Mouse (Mus musculus) heart, postnatal 25 days (tissue): ENCODE data around the gene Hsp90ab1. TPM values are rescaled to one million over a fixed set of nuclear protein-coding genes. Genes with fewer than 3 reads are reported as not detected.

Experiments
- DNase-seq: peaks from one replicate; pipeline ENCODE4 v3.0.0; 2022; ENCODE audit warnings: low spot score
- intact Hi-C: fragments of 180-260 bp; cut with DNase I; formaldehyde crosslinking; loops from one replicate; pipeline ENCODE4 v1.15.1; 2025
- total RNA-seq, 2 experiments: library from RNA; stranded (reverse); gene quantifications; 2 replicates each; pipeline ENCODE4 v1.2.3; 2021

Hsp90ab1 gene
- 1,000 to 10,000 TPM; 1,042 to 1,257 TPM for total RNA-seq

DNA sequence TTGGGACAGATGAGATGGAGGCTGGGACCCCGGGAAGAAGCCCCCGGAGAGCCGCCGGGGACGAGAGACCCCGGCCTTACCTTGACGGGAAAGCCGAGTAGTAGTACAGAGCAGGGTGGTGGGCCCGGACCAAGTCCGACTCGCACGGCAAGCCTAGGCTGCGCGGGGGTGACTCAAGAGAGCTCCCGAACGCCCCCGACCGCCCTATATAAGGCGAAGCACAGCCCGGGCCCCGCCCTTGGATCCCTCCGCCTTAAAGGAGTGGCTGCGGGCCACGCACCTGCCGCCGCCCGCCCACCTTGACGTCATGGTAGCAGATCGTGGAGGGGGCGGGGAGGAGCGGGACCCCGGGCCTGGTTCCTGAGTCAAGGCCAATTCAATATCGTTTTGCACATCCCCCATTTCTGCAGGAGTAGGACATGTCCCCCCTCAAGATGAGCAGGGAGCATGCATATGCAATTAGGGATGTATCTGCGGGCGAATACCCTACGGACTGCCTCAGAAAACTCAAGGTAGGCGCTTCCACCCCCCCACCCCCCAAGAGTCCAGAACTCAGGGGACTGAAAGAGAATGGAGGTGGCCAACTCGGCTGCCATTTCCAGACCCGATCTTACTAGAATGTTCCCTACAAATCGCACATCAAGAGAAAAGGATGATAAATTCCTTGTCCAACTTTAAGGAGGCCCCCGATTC lies at the start of gene Hsp90ab1:
Gene Hsp90ab1 (minus strand): TSS at position 185 of the 693 bp plus-strand sequence.
- peak; percentile 97 for DNase-seq
- intact Hi-C loops, result no loop called here

DNA sequence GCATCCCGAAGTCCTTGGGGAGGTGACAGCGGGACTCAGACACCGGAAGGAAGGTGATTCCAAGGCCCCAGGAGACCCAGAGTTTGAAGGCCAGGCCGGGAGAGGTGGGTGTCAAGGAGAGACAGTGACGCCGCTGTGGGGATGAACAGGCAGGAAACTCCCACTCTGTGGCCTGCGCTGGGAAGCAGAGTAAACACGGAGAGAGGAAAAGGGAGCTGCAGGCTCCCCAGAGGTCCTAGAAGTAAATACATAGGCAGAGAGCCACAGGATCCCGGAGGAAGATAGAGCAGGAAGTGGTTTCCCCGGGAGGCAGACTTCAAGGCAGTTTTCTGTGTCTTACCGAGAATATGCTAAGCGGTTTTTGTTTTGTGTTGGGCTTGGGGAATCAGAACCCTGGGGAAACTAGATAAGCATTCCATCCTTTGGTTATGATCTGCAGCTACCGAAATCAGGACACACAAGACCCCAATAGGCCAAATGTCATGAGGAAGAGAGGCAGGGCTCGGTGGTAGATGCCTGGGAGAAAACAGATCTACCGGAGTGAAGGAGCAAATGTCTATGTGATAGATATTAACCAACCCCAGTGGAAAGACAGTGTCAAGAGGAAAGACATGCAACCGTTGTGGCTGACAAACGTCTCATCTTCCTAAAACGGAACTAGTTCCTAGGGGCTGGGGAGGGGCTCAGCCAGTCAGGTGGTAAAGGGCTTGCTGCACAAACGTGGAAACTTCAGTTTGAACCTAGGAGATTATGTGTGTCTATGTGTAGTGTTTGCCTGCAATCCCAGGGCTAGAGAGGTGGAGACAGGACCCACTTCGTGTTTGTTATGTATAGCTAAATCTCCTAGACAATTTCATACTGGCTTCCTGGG lies 46.5 kb upstream of the Hsp90ab1 start:
- DNase-seq, result no peak
- intact Hi-C loops, result no loop called here

DNA sequence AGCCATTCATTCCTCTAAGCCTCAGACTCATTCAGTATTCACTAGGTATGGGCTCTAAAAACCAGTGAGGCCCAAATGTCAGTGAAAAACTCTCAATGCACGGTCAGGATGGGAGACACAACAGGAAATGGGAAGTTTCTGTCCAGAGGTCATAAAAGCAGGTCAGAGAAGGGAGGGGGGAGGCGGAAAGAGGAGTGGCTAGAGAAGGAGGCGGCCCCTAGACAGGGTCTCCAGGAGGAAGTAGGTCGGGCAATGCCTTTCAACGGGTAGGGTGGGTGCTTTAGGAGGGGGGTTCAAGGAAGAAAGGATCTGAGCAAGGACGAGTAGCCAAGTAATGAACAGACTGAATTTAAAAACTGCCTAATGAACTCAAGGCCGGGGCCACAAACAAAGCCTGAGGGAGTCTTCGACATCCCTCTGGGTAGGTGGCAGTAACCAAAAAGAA lies 45.9 kb upstream of the Hsp90ab1 start:
- intact Hi-C loops, result no loop called here
- DNase-seq, result peak; percentile 46

DNA sequence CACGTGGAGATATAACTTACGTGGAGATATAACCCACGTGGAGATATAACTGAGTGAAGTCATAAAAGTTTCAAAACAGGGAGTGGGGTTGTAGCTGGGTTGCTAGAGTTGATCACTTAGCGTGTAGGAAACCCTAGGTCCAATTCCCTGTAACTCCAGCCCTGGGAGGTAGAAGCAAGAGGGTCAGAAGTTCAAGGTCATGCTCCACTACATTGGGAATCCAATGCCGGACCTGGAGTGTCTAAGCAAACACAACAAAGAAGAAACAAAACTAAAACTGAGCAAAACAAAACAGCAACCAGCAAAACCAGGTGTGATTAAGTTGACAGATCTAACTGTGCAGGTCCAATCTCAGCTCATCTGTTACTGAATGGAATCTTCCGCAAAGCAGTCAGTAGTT lies 44.6 kb upstream of the Hsp90ab1 start:
- no peak for DNase-seq
- intact Hi-C loops, result no loop called here

DNA sequence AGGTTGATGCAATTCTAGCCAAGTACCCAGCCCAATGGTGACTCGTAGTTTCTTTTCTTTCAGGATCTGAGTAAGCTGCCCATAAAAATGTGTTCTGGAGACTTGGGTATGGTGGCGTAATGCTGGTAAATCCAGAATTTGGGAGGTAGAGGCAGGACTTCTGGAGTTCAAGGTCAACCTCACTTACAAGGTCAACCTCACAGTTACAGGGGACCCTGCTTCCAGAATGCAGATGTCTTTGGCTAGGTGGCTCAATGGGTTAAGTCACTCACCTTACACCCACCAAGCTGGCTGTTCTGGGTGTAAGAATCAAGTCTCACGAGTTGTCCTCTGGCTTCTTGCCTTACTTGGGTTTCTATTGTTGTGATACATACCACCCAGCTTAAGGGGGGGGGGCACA lies 43.6 kb upstream of the Hsp90ab1 start:
- intact Hi-C loops, result no loop called here
- DNase-seq, result no peak

DNA sequence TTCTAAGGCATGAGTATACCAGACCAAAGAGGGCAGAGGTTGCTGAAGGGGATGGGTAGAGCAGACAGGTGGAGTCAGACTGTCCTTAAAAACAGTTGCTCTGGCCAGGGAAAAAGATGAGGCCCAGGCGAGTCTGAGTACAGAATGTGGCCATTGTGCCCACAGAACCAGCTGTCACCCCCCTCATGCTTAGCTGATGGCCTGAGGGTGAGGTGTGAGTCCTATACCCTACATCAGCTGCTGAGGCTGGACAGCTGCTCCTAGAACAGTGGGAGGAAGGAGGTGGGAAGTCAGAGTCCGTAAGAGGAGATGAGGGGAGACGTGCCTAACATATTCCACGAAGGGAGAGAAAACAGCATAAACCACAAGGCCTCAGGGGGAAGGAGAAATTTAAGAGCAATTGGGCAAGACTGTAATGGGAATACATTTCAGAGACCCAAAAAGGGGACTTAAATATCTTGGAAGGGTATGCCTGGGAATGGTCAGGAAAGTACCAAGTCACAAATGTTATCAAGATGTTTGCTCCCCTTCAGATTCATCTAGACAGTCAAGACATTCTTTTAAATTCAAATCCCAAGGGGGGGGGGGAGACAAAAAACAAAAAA lies 43.1 kb upstream of the Hsp90ab1 start:
- intact Hi-C loops, result no loop called here
- no peak for DNase-seq

DNA sequence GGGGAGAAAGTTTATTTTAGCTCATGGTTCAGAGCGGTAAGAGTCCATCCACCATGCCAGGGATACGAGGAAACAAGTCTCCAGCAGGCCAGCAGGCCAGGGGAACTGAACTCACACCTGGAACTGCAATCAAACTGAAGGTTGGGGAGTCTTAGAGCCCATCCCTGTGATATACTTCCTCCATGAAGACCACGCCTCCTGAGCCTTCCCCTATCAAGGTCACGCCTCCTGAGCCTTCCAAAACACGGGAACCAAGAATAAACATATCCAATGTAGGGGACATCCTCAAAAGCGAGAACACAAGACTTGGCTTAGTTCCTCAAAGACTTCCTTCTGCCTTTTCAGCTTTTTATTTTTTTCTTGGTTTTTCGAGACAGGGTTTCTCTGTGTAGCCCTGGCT lies 39.9 kb upstream of the Hsp90ab1 start:
- DNase-seq, result no peak
- intact Hi-C loops, result no loop called here

DNA sequence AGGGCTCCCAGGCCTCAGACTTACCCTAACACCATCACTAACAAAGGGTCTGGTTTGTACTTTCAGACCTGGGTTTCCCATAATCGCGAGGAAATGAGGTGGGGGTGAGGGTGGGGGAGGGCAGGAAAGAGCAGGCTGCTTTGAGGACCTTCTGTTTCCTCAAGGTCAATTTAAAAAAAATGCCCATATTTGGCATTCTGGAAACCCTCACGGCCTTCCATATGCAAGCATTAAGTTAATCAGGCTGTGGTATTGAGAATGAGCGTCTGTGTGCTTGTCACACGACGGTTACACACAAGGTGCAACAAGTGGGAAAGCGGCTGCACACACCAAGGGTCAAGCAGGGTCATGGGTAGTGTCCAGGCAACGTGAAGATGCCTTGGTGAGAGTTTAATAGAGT lies 38.9 kb upstream of the Hsp90ab1 start:
- DNase-seq, result no peak
- intact Hi-C loops, result no loop called here

DNA sequence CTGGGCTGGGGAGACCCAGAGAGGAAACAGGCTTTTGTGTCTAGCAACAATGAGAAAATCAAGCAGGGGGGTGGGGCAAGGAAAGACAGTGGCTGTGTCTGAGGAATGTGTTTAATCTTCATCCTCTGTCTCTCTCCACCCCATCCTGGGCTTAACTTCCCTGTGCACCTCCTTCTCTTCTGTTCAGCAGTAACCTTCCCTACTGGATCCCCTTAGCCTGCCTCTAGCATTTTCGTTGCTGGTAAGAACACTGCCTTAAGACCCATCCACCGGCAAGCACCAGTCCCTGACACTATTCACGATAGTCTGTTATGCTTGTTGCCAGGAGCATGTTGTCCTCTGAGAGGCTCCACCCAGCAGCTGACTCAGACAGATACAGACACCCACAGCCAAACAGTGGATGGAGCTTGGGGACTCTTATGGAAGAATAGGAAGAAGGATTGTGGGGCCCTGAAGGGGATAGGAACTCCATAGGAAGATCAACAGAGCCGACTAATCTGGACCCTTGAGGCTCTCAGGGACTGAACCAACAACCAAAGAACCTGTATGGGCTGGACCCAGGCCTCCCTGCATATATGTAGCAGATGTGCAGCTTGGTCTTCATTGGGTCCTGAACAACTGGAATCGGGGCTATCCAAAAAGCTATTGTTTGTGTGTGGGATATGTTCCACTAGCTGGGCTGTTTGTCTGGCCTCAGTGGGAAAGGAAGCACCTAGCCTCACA lies 37.2 kb upstream of the Hsp90ab1 start:
- intact Hi-C loops, result no loop called here
- peak; percentile 54 for DNase-seq

DNA sequence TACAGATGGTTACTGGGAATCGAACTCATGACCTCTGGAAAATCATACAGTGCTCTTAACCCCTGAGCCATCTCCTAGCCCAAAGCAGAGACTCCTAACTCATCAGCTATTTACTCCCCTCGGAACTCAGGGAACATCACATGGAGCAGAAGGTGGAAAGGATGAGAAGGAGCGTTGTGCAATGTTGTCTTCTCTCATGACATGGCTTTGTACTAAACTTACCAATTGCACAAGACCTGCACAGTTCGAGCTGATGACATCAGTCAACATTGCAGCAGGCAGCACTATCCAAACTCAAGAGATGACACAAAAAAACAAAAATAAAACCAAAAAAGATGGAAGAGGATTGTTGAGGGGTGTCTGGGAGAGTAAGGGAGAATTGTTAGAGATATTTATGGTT lies 35.3 kb upstream of the Hsp90ab1 start:
- DNase-seq, result no peak

DNA sequence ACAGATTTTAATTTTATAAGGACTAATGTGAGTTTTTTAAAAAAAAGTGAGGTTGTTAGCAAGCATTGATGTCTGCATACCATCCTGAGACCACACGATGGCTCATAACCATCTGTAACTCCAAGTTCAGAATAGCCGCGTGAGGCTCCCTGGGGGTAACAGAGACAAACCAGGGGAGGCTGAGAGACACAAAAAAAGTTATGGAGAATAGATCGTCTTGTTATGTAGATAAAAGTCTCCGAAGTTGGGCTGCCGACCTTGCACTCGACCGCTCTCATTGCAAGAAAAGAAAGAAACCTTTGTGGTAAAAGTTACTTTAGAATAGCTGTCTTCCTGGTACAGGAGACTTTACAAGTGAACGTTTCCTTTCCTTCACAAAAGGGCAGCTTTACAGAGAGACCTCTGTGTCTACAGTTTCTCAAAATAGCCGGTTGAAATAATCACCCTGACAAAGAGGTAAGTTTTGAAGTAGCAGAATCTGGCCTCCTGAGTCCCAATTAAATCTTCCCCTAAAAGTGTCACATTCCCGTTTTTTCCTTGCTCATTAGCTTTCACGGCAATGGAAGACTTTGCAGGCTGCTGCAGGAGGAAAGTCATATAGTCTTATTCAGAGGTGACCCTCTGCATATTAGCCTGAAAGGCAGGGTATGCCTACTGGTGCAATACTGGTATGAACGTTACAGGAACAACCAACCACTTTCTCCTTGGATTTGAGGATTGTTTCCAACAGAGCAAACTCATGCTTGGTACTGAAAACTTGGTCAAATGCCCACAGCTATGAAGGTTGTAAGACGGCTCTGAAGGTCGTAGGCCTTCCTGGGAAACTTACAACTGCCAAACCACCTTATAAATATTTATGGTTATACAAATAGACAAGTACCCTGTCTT lies 34.2 kb upstream of the Hsp90ab1 start:
- no peak for DNase-seq
- intact Hi-C loops, result no loop called here

More for the DNA sequence above, 35.3 kb upstream of the Hsp90ab1 start:
- intact Hi-C loops, result no loop called here

DNA sequence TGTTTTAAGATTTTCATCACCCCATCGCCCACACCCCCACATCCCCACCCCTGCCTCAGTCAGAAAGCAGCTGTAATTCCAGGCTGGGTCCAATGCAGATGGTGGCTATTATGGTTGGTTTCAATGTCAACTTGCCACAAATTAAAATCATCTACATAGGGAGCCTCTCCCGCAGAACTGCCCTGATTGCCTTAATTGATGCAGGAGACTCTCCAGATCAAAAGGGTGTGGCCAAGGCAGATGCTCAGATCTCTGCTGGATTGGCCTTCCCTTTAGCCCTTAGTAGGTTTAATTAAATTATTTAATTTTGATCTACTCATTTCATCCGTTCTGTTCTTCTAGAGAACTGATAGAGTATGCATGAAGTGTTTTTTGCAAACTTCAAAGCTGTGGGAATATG lies 29.9 kb upstream of the Hsp90ab1 start:
- no peak for DNase-seq
- intact Hi-C loops, result no loop called here

DNA sequence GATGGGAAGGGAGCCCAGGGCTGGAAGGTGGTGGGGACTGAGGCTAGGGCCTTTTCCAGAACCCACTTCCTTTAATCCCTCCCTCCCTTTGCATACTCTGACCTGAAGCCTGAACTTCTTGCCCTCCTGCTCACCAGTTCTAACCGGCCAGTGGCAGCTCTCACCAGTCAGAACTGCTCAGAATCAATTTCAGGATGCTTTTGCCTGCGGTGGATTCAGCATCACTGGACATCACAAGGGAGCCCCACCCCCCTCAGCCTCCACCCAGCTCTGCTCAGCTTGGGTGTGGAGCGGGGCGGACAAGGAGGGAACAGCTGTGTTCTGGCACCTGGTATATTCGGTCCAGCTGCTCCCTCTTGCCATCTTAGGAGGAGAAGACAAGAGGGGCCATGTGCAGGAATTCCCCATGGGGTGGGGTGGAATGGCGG lies 28.8 kb upstream of the Hsp90ab1 start, which contains the start of gene Mymx:
Gene Mymx (minus strand): TSS at position 226 of the 428 bp plus-strand sequence.
- intact Hi-C loops, result no loop called here
- no peak for DNase-seq

DNA sequence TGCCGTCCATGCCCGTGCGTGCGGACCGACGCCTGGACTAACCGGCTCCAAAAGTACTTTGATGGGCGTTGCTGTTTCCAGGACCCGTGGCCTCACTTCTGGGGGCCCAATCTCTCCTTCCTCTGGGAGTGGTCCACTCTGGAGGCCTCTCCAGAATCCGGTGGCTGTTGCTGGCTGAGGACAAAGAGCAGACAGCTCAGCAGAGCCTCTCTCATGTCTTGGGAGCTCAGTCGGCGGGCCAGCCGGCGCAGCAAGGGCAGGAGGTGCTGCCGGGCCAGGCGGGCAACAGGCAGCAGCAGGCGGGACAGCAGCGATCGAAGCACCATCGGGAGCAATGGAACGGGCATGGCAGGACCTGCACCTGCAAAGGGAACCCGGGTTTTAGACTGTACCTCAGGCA lies 28.3 kb upstream of the Hsp90ab1 start:
- intact Hi-C loops, result no loop called here
- DNase-seq, result no peak

DNA sequence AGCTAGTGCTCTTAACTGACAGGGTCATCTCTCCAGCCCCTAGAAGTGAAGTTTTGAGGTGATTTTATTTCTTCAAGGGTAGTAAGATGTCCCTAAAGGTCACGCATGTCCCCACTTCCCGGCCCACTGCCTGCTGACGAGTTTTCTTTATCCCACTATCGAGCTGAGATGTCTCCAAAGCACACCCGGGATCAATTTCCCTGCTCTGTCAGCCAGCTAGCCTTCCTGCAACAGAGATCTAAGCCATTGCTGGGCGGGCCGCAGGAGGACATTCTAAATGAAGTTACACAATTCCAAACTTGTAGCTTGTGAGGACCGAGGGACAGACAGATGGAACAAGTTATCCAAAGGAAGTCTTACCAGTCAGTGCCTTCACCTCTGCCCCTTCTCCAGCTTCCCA lies 27.2 kb upstream of the Hsp90ab1 start:
- intact Hi-C loops, result no loop called here
- DNase-seq, result no peak

DNA sequence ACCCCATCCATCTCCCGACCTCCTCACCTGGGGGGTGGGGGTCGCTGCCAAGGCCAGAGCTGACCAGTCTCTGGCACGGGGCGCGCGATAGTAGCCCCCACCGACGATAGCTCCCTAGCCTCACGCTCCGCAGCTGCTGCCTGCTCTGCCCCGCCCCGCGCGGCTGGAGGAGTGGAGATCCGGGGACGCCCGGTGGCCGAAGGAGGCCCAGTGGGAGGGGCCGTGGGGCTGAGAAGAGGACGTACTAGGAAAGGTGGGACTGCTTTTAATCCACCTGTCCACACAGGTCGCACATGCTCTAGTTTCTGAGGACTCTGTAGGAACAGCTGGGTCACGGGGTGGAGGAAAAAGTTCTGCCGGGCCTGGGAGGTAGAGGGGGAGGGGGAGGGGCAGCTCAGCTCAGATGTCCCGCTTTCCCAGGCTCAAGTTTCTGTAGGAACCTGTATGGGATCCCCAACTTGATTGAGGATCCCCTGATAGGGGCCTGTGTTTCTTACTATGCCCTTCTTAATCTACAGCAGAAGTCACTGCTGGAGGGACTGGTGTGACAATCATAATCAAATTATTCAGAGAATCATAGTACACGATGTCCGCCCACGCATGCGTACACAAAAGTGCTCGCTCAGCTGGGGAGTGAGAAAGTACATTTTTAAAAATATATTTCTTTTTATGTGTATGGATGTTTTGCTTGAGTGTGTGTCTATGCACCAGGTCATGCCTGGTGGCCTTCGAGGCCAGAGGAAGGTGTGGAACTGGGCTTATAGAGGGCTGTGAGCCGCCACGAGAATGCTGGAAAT lies 26.6 kb upstream of the Hsp90ab1 start, which contains the start of gene Slc29a1:
Gene Slc29a1 (minus strand): TSS at position 161 of the 797 bp plus-strand sequence.
- intact Hi-C loops, result loop anchor here (2.0 kb wide), 1 partner anchor 27 kb away; no protein-coding TSS in a partner anchor

DNA sequence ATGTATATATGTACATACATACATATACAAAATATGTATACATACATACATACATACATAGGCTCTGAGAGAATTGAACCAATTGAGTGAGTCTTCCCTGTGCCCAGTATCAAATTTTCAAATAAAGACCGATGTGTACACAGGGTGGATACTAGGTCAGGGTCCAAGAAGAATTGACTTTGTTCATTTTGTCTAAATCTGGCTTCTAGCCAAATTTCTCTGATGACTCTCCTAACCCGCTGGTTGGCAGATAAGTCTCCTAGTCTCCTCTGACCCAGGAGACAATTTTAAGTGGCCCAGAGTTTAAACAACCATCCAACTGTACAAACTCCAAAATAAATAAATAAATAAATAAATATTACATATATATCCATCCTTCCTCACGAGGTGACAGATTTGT lies 25.8 kb upstream of the Hsp90ab1 start:
- intact Hi-C loops, result loop anchor here (2.0 kb wide), 1 partner anchor 28 kb away; no protein-coding TSS in a partner anchor
- no peak for DNase-seq

More for the DNA sequence above, 26.6 kb upstream of the Hsp90ab1 start, which contains the start of gene Slc29a1:
- DNase-seq, result no peak

DNA sequence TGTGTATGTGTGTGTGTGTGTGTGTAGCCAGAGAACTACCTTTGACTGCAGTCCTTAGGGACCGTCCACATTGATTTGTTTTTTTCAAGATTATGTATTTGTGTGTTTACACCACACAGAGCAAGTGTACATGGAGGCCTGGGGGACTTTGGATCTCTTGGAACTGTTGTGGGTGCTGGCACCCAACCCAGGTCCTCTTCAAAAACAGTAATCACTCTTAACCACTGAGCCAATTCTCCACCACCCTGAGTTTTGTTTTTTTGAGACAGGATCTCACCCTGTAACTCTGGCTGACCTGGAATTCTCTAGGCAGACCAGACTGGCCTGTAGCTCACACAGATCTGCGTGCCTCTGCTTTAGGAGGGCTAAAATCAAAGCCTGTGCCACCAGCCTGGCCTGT lies 25.3 kb upstream of the Hsp90ab1 start:
- DNase-seq, result no peak
- intact Hi-C loops, result loop anchor here (2.0 kb wide), 1 partner anchor 28 kb away; no protein-coding TSS in a partner anchor
